Mouse (Mus musculus): ENCODE data around the gene Bcl2.
A peak's percentile ranks its signal among the peaks of the same experiment; 100 is the strongest.
"Not testable (repeated sequence)": the region's sequence is repeated elsewhere in the genome, so short reads cannot be mapped to it uniquely, and the experiment has no call there.

The Bcl2 gene

GRCm38 (mm10) chr1:106713621-106714529 is at the start of gene Bcl2:
Gene Bcl2, minus strand, starts transcription at chr1:106714274.
- peak; percentile 90 for DNase-seq

- DNase-seq = no peak
Measured at GRCm38 (mm10) chr1:106760750-106761149, 46.7 kb upstream of the Bcl2 start.

- peak; percentile 98 for DNase-seq
Measured at GRCm38 (mm10) chr1:106759572-106760435, 45.7 kb upstream of the Bcl2 start, which contains the start of gene Kdsr. Gene Kdsr, minus strand, starts transcription at chr1:106759727.

GRCm38 (mm10) chr1:106758734-106759571 is 44.9 kb upstream of the Bcl2 start:
- peak; percentile 27 for DNase-seq

- no peak for DNase-seq
Measured at GRCm38 (mm10) chr1:106756633-106757032, 42.6 kb upstream of the Bcl2 start.

- DNase-seq = no peak
Measured at GRCm38 (mm10) chr1:106752013-106752412, 37.9 kb upstream of the Bcl2 start.

- DNase-seq = no peak
Measured at GRCm38 (mm10) chr1:106750656-106751055, 36.6 kb upstream of the Bcl2 start.

GRCm38 (mm10) chr1:106748555-106749315 is 34.7 kb upstream of the Bcl2 start:
- no peak for DNase-seq

GRCm38 (mm10) chr1:106742980-106743379 is 28.9 kb upstream of the Bcl2 start:
- DNase-seq = no peak

- DNase-seq = no peak
Measured at GRCm38 (mm10) chr1:106740735-106741134, 26.7 kb upstream of the Bcl2 start.

- no peak for DNase-seq
Measured at GRCm38 (mm10) chr1:106739810-106740209, 25.7 kb upstream of the Bcl2 start.

- DNase-seq = peak; percentile 24
Measured at GRCm38 (mm10) chr1:106738092-106738491, 24.0 kb upstream of the Bcl2 start.

GRCm38 (mm10) chr1:106736211-106736610 is 22.1 kb upstream of the Bcl2 start:
- DNase-seq = no peak

GRCm38 (mm10) chr1:106735586-106735985 is 21.5 kb upstream of the Bcl2 start:
- peak; percentile 60 for DNase-seq

GRCm38 (mm10) chr1:106722061-106722460 is 8.0 kb upstream of the Bcl2 start:
- DNase-seq = no peak

- DNase-seq = not testable (repeated sequence)
Measured at GRCm38 (mm10) chr1:106717736-106718135, 3.7 kb upstream of the Bcl2 start.

GRCm38 (mm10) chr1:106717071-106717601 is 3.1 kb upstream of the Bcl2 start:
- peak; percentile 83 for DNase-seq

- no peak for DNase-seq
Measured at GRCm38 (mm10) chr1:106716141-106716540, 2.1 kb upstream of the Bcl2 start.

- DNase-seq = no peak
Measured at GRCm38 (mm10) chr1:106715111-106716083, 1.3 kb upstream of the Bcl2 start.

GRCm38 (mm10) chr1:106714530-106714981 is 482 bp upstream of the Bcl2 start:
- DNase-seq = no peak

Measured in retina, postnatal 1 day (tissue).